Mouse (Mus musculus) forebrain, embryonic 14.5 days (tissue): ENCODE measurements around the gene Garem2. TPM values are rescaled to one million over a fixed set of nuclear protein-coding genes. Genes with fewer than 3 reads are reported as not detected.

Experiments
- ATAC-seq: fragments of 200-750 bp; cut with Nextera tagmentation; 2 replicates; pipeline ENCODE4 v1.8.0; 2017; ENCODE audit warnings: mild to moderate bottlenecking, moderate library complexity
- DNase-seq: peaks from one replicate; pipeline ENCODE4 v3.0.0-alpha.2; 2015; ENCODE audit warnings: low spot score
- H3K27ac ChIP-seq: fragments of 300-500 bp; sonication (generic); 2 replicates; pipeline ENCODE4 v1.5.1; 2014; ENCODE audit warnings: low read depth, mild to moderate bottlenecking, control low read depth, low read length, moderate library complexity
- H3K27me3 ChIP-seq: fragments of 300-500 bp; sonication (generic); replicated peaks from 2 replicates; pipeline ENCODE4 v1.6.1; 2014; ENCODE audit warnings: low read length, control low read depth, mixed read lengths; ENCODE audit not compliant: control insufficient read depth, insufficient read depth
- H3K36me3 ChIP-seq: fragments of 300-500 bp; sonication (generic); 2 replicates; pipeline ENCODE4 v1.6.1; 2014; ENCODE audit warnings: low read length, control low read depth; ENCODE audit not compliant: control insufficient read depth, insufficient read depth
- H3K4me1 ChIP-seq: fragments of 300-500 bp; sonication (generic); 2 replicates; pipeline ENCODE4 v1.6.1; 2014; ENCODE audit warnings: antibody characterized with exemption, low read length, control low read depth; ENCODE audit not compliant: control insufficient read depth, insufficient read depth
- H3K4me2 ChIP-seq: fragments of 300-500 bp; sonication (generic); 2 replicates; pipeline ENCODE4 v1.6.1; 2014; ENCODE audit warnings: mild to moderate bottlenecking, control low read depth, low read length
- H3K4me3 ChIP-seq: fragments of 300-500 bp; sonication (generic); 2 replicates; pipeline ENCODE4 v1.5.1; 2014; ENCODE audit warnings: low read depth, low read length, control low read depth
- H3K9ac ChIP-seq: fragments of 300-500 bp; sonication (generic); 2 replicates; pipeline ENCODE4 v1.6.1; 2014; ENCODE audit warnings: mild to moderate bottlenecking, low read length, control low read depth, moderate library complexity
- H3K9me3 ChIP-seq: fragments of 300-500 bp; sonication (generic); replicated peaks from 2 replicates; pipeline ENCODE4 v1.6.1; 2016; ENCODE audit warnings: low read length, control low read depth, mixed read lengths; ENCODE audit not compliant: control insufficient read depth
- WGBS: fragments of 180-500 bp; shearing (Covaris S2); extraction: QIAGEN DNeasy Blood & Tissue Kit; methylation state at CpG from one replicate; pipeline ENCODE4 v1.1.7; 2014; 5-methylcytosine and 5-hydroxymethylcytosine counted together
- polyA plus RNA-seq: library from polyadenylated mRNA; unstranded; fragments of >200 nt; fragmentation: Nextera tagmentation; extraction: Ambion mirVana; gene quantifications from 2 replicates; pipeline ENCODE4 v1.2.1, GENCODE M21; 2014

The Garem2 gene
- polyA plus RNA-seq, 1 experiment from 2014 or later: 11.3 TPM

DNA sequence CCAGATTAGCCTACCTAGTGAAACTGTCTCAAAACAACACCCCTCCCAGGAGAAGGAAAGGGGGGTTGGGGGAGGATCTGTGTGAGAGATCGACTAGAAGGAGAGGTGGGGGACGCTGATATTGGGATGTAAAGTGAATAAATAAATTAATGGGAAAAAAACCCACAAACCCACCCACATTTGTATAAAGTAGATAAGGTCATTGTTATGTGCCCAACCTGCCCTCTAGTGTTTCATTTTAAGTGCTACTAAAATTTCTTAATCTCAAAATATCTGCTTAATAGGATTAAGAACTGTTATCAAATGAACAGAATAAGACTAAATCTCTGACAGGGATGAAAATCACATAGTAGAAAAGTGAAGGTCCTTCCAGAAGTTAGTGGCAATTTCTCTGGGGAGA lies 10.6 kb upstream of the Garem2 start:
- ATAC-seq: no peak
- H3K4me3 ChIP-seq: no peak overlapping the region
- DNase-seq: no peak
- no peaks in the 10 kb centered on the region for H3K9me3 ChIP-seq
- H3K36me3 ChIP-seq: no peaks in the 10 kb centered on the region
- H3K27ac ChIP-seq: no peak overlapping the region
- no peaks in the 10 kb centered on the region for H3K4me1 ChIP-seq
- no peaks in the 10 kb centered on the region for H3K27me3 ChIP-seq
- 41% methylated on average over 2 of the region's 2 CpGs for WGBS
- no peak overlapping the region for H3K4me2 ChIP-seq
- no peak overlapping the region for H3K9ac ChIP-seq

DNA sequence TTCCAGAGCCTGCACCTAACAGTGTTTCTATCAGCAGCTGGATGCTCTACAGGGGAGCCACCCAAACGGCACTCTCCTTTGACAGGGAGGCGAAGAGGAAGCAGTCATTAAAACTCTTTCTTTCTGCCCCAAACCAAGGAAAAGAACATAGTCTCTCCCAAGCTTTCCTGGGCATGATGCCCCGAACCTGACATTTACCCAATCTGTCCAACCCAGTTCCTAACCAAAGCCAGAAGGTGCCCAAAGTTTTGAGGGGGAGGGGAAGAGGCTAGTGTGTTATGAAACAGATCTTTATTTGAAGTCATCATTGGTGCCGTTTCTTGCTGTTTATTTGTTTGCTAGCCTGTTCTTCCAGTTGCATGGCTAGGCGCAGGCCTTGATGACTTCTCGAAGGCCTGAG lies 9.2 kb upstream of the Garem2 start:
- WGBS: 79% methylated on average over 6 of the region's 6 CpGs
- Histone ChIP-seq H3K9me3 (no peaks in the 10 kb centered on the region), H3K9ac (no peak overlapping the region), H3K4me3 (no peak overlapping the region), H3K4me1 (no peaks in the 10 kb centered on the region), H3K27ac (no peak overlapping the region), H3K27me3 (no peaks in the 10 kb centered on the region), H3K36me3 (no peaks in the 10 kb centered on the region), H3K4me2 (no peak overlapping the region)
- DNase-seq: no peak
- ATAC-seq: no peak

DNA sequence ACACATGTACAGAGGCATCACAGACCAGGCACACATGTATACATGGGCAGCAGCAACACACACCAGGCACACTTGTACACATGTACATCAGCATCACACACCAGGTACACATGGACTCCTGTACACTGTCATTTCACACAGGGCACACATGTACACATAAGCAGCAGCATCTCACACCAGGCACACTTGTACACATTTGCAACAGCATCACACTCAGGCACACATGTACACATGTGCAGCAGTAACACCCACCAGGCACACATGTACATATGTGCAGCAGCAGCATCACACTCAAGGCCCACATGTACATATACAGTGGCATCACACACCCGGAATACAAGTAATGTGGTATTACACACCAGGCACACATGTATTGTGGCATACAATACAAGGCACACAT lies 6.7 kb upstream of the Garem2 start:
- H3K9ac ChIP-seq: no peak overlapping the region
- WGBS: 96% methylated on average over 1 of the region's 1 CpGs
- H3K27ac ChIP-seq: no peak overlapping the region
- H3K36me3 ChIP-seq: no peaks in the 10 kb centered on the region
- no peak for ATAC-seq
- no peak overlapping the region for H3K4me2 ChIP-seq
- H3K27me3 ChIP-seq: no peaks in the 10 kb centered on the region
- no peaks in the 10 kb centered on the region for H3K4me1 ChIP-seq
- DNase-seq: no peak
- H3K9me3 ChIP-seq: no peaks in the 10 kb centered on the region
- no peak overlapping the region for H3K4me3 ChIP-seq

GRCm38 (mm10) chr5:30103340-30103739 lies 1.6 kb upstream of the Garem2 start:
- H3K4me3 ChIP-seq: no peak overlapping the region
- H3K4me2 ChIP-seq: no peak overlapping the region
- 86% methylated on average over 3 of the region's 3 CpGs for WGBS
- no peak overlapping the region for H3K9ac ChIP-seq
- H3K27ac ChIP-seq: no peak overlapping the region
- no peaks in the 10 kb centered on the region for H3K27me3 ChIP-seq
- H3K9me3 ChIP-seq: no peaks in the 10 kb centered on the region
- H3K4me1 ChIP-seq: peaks cover 20% of the 10 kb centered on the region
- no peak for DNase-seq
- no peak for ATAC-seq
- no peaks in the 10 kb centered on the region for H3K36me3 ChIP-seq

GRCm38 (mm10) chr5:30104339-30104738 lies 622 bp upstream of the Garem2 start:
- 0 out of 2 replicates have a peak, but pooled peaks cover 4% of the 10 kb centered on the region for H3K36me3 ChIP-seq
- H3K9me3 ChIP-seq: no peaks in the 10 kb centered on the region
- no peak overlapping the region for H3K27ac ChIP-seq
- 1% methylated on average over 12 of the region's 12 CpGs for WGBS
- ATAC-seq: 0 out of 2 replicates have a peak, but pooled peaks have one; percentile 11
- H3K4me3 ChIP-seq: peak overlapping the region; percentile 70
- H3K27me3 ChIP-seq: no peaks in the 10 kb centered on the region
- H3K9ac ChIP-seq: no peak overlapping the region; the same call in 1 of the 2 replicates
- peak; percentile 85 for DNase-seq
- peak overlapping the region; percentile 96 for H3K4me2 ChIP-seq
- peaks cover 20% of the 10 kb centered on the region for H3K4me1 ChIP-seq

GRCm38 (mm10) chr5:30105668-30106300 lies 823 bp downstream of the Garem2 start, which contains the start of gene 3110082J24Rik:
Gene 3110082J24Rik, minus strand, starts transcription at chr5:30106086.
- Histone ChIP-seq H3K4me2 (peak within 1 kb of the TSS; percentile 96), H3K9me3 (no peaks in the 10 kb centered on the region), H3K27ac (peak within 1 kb of the TSS; percentile 84), H3K9ac (peak within 1 kb of the TSS; percentile 84), H3K27me3 (no peaks in the 10 kb centered on the region), H3K36me3 (peaks cover 13% of the 10 kb centered on the region; the same call in 1 of the 2 replicates), H3K4me1 (peaks cover 33% of the 10 kb centered on the region), H3K4me3 (peak within 1 kb of the TSS; percentile 70)
- DNase-seq (peak; percentile 89), ATAC-seq (peak; percentile 76)
- WGBS: under 1% methylated on average over 29 of the region's 29 CpGs

DNA sequence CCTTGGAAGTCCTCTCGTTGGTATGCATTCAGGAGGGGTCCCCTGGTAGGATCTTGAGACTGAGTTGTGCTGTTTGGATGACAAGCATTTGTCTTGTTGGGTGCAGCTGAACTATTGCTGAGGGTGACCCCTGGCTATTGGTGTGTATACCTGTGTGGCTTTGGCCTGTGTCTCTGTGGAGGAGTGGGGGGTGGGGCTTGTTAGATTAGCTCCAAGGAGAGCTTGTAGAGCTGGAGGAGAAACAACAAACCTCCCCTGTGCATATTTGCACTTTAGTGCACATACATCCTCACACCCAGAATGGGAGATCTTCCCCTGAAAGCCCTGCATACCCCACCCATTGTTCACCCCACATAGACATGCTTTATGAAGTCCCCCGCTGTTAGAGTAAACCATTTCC lies 1.8 kb downstream of the Garem2 start:
- Histone ChIP-seq H3K4me3 (peak overlapping the region; percentile 70), H3K4me2 (peak overlapping the region; percentile 96), H3K27me3 (no peaks in the 10 kb centered on the region), H3K9me3 (no peaks in the 10 kb centered on the region), H3K4me1 (peaks cover 40% of the 10 kb centered on the region), H3K9ac (peak overlapping the region; percentile 84), H3K27ac (peak overlapping the region; percentile 84), H3K36me3 (peaks cover 13% of the 10 kb centered on the region; the same call in 1 of the 2 replicates)
- DNase-seq (no peak), ATAC-seq (no peak)
- 5% methylated on average over 2 of the region's 2 CpGs for WGBS

DNA sequence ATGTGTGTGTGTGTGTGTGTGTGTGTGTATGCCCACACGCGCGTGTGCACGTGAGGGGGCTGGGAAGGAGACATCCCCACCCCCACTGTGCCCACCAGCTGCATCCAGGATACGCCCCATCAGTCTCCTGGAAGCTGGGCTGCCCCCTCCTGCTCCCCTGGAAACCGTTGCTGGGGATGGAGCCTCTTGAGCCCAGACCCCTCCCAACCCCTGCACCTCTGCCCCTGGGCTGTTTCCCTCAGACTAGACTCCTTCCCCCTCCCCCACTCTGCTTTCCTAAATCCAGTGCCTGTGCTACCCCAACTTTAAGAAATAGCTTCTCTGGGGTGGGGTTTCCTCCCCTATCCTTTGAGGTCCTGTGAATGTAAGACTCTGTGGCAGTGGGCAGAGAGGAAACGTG lies 2.2 kb downstream of the Garem2 start:
- H3K4me1 ChIP-seq: peaks cover 40% of the 10 kb centered on the region
- peak overlapping the region; percentile 96 for H3K4me2 ChIP-seq
- H3K36me3 ChIP-seq: peaks cover 13% of the 10 kb centered on the region; the same call in 1 of the 2 replicates
- ATAC-seq (peak; percentile 43; the same call in 1 of the 2 replicates), DNase-seq (peak; percentile 79)
- peak overlapping the region; percentile 84 for H3K27ac ChIP-seq
- peak overlapping the region; percentile 70 for H3K4me3 ChIP-seq
- no peaks in the 10 kb centered on the region for H3K9me3 ChIP-seq
- H3K27me3 ChIP-seq: no peaks in the 10 kb centered on the region
- 1% methylated on average over 7 of the region's 7 CpGs for WGBS
- peak overlapping the region; percentile 84 for H3K9ac ChIP-seq

- WGBS: 3% methylated on average over 5 of the region's 5 CpGs
- peak overlapping the region; percentile 84 for H3K9ac ChIP-seq
- H3K27me3 ChIP-seq: 0 out of 2 replicates have a peak, but pooled peaks cover under 1% of the 10 kb centered on the region
- ATAC-seq (no peak), DNase-seq (peak; percentile 39)
- peaks cover 40% of the 10 kb centered on the region for H3K4me1 ChIP-seq
- H3K4me3 ChIP-seq: peak overlapping the region; percentile 70
- H3K27ac ChIP-seq: peak overlapping the region; percentile 84
- peaks cover 15% of the 10 kb centered on the region; the same call in 1 of the 2 replicates for H3K36me3 ChIP-seq
- no peaks in the 10 kb centered on the region for H3K9me3 ChIP-seq
- peak overlapping the region; percentile 96 for H3K4me2 ChIP-seq
Observed at GRCm38 (mm10) chr5:30107611-30108041, 2.7 kb downstream of the Garem2 start.
